In genomic region chr1:172286740-172287139, GRCm38 (mm10) we compare ENCODE assay signal across 37 mouse cellular contexts. TPM values are rescaled to one million over a fixed set of nuclear protein-coding genes. Genes with fewer than 3 reads are reported as not detected.
"Had no signal": no experiment of that assay in that cellular context is flagged by ENCODE, and none has a peak within 500 bp of the region (broad histone marks: within the 10 kb centered on the region; RNA-seq: fewer than 3 reads in every experiment).

No protein-coding gene starts in this region.

- ATAC-seq: hindbrain, postnatal 0 days; intestine, embryonic 15.5 days; intestine, postnatal 0 days; liver, postnatal 0 days had no signal

- DNase-seq: gastrocnemius, postnatal 14 days; gastrocnemius, postnatal 36 days; heart, adult 2 months; heart, postnatal 14 days; heart, postnatal 36 days; kidney, adult 18-20 months; kidney, adult 8-10 months; kidney, postnatal 10 days; kidney, postnatal 25 days; layer of hippocampus, adult 9-11 months; layer of hippocampus, postnatal 36 days; liver; liver, embryonic 13.5 days; liver, postnatal 0 days had no signal

- H3K4me3 ChIP-seq: heart, adult 2 months; heart, embryonic 13.5 days; heart, embryonic 15.5 days; hindbrain, embryonic 13.5 days; hindbrain, embryonic 15.5 days; intestine, embryonic 15.5 days; limb, embryonic 10.5 days; limb, embryonic 12.5 days; liver, embryonic 13.5 days; liver, embryonic 15.5 days had no signal

- H3K27ac ChIP-seq: heart, adult 2 months; heart, embryonic 13.5 days; heart, embryonic 15.5 days; hindbrain, embryonic 13.5 days; hindbrain, embryonic 15.5 days; hindbrain, postnatal 0 days; intestine, embryonic 15.5 days; limb, embryonic 10.5 days; limb, embryonic 12.5 days; liver, embryonic 13.5 days; liver, embryonic 15.5 days had no signal

RNA-seq across cellular contexts. Expression of gene Atp1a2, which starts 11.1 kb away (rescaled TPM):
- total RNA-seq: hematopoietic stem cell, adult 5-6 weeks had no signal

RNA-seq across cellular contexts. Expression of gene Atp1a4, which starts 28.5 kb away (rescaled TPM):
- total RNA-seq: heart, adult 2 months; heart, postnatal 14 days; heart, postnatal 36 days; hematopoietic stem cell, adult 5-6 weeks; layer of hippocampus, adult 18-20 months; layer of hippocampus, postnatal 14 days; layer of hippocampus, postnatal 36 days; left cerebral cortex, adult 18-20 months; left cerebral cortex, adult 8-10 months; left cerebral cortex, postnatal 10 days; left cerebral cortex, postnatal 25 days had no signal
- polyA plus RNA-seq: hindbrain, embryonic 11.5 days; hindbrain, embryonic 13.5 days; intestine, embryonic 15.5 days; intestine, postnatal 0 days; kidney, embryonic 14.5 days; kidney, embryonic 16.5 days; limb, embryonic 10.5 days; limb, embryonic 12.5 days; liver, embryonic 11.5 days; liver, embryonic 13.5 days had no signal

RNA-seq across cellular contexts. Expression of gene Kcnj9, which starts 42.4 kb away (rescaled TPM):
- total RNA-seq: gastrocnemius, adult 18-20 months; gastrocnemius, postnatal 14 days; gastrocnemius, postnatal 36 days; heart, adult 2 months; heart, postnatal 14 days; heart, postnatal 36 days; hematopoietic stem cell, adult 5-6 weeks had no signal
- polyA plus RNA-seq: heart, embryonic 13.5 days; heart, embryonic 15.5 days; heart, postnatal 0 days; intestine, embryonic 15.5 days; kidney, embryonic 14.5 days; kidney, embryonic 16.5 days; limb, embryonic 10.5 days; limb, embryonic 12.5 days; liver, embryonic 13.5 days; liver, embryonic 15.5 days had no signal

RNA-seq across cellular contexts. Expression of gene Kcnj10, which starts 54.3 kb away (rescaled TPM):
- total RNA-seq: gastrocnemius, postnatal 36 days; hematopoietic stem cell, adult 5-6 weeks had no signal
- polyA plus RNA-seq: heart, embryonic 13.5 days; heart, postnatal 0 days had no signal
